In the genomic region with DNA sequence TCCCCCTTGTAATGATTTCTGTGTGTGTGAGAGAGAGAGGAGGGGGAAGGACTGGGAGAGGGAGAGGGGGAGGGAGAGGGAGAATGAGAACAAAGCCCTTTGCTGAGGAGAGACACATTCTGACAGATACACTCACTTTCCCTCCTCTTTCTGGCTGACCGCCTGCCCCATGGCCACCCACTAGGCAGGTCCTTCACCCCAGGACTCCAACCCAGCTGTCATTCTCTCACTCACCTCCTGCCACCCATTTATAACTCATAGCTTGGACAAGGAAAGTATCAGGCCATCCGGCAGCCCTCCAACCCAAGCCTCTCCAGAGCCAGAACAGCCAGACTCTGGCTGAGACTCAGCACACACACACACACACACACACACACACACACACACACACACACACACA, we compare ENCODE assay signal across 12 mouse cellular contexts. TPM values are rescaled to one million over a fixed set of nuclear protein-coding genes. Genes with fewer than 3 reads are reported as not detected.
DNase-seq lines count a peak whose midpoint lies in the region; ATAC-seq and TF ChIP-seq lines count a peak whose summit lies in the region.
"Had no signal": no experiment of that assay in that cellular context is flagged by ENCODE, and none has a peak within 500 bp of the region (broad histone marks: within the 10 kb centered on the region; RNA-seq: fewer than 3 reads in every experiment).

No protein-coding gene starts in this region.

- peak overlapping the region; percentile 22; the same call in 1 of the 2 replicates for H3K4me2 ChIP-seq in hindbrain, embryonic 12.5 days (replicated peaks)
- no peak overlapping the region for H3K4me2 ChIP-seq in intestine, postnatal 0 days (replicated peaks; ENCODE audit: low read depth)
- H3K4me2 ChIP-seq: embryonic facial prominence, embryonic 12.5 days; limb, embryonic 13.5 days had no signal

- H3K9ac ChIP-seq in hindbrain, embryonic 12.5 days, result no peak overlapping the region
- no peak overlapping the region for H3K9ac ChIP-seq in intestine, postnatal 0 days (ENCODE audit: low read depth, low read length)
- H3K9ac ChIP-seq: embryonic facial prominence, embryonic 12.5 days; limb, embryonic 13.5 days had no signal

- H3K27me3 ChIP-seq in hindbrain, embryonic 12.5 days, result no peaks in the 10 kb centered on the region
- H3K27me3 ChIP-seq in intestine, postnatal 0 days (replicated peaks; ENCODE audit: control insufficient read depth, insufficient read depth, low read length), result no peaks in the 10 kb centered on the region
- H3K27me3 ChIP-seq: embryonic facial prominence, embryonic 12.5 days; limb, embryonic 13.5 days had no signal

- peak; percentile 20 for DNase-seq in gastrocnemius, postnatal 14 days
- DNase-seq in gastrocnemius, postnatal 25 days, result no peak
- peak; percentile 63 for DNase-seq in lung, postnatal 10 days
- DNase-seq in lung, postnatal 25 days (ENCODE audit: low spot score), result no peak
- peak; percentile 39 for DNase-seq in retina, embryonic 14.5 days (ENCODE audit: low spot score)
- DNase-seq in adrenal gland, postnatal 36 days, result no peak

- H3K4me1 ChIP-seq in hindbrain, embryonic 12.5 days, result peaks cover 3% of the 10 kb centered on the region; the same call in 1 of the 2 replicates
- no peaks in the 10 kb centered on the region for H3K4me1 ChIP-seq in intestine, postnatal 0 days (replicated peaks; ENCODE audit: control insufficient read depth, insufficient read depth, low read length)
- H3K4me1 ChIP-seq: embryonic facial prominence, embryonic 12.5 days; limb, embryonic 13.5 days had no signal

- ATAC-seq in hindbrain, embryonic 12.5 days (ENCODE audit: low FRiP score), result peak; percentile 56; the same call in 1 of the 2 replicates
- ATAC-seq in intestine, postnatal 0 days, result no peak

- intact Hi-C loops in gastrocnemius, postnatal 14 days (cut with DNase I; ENCODE audit: low total_unique reads), result no loop called here

- no peak overlapping the region for H3K27ac ChIP-seq in hindbrain, embryonic 12.5 days
- no peak overlapping the region for H3K27ac ChIP-seq in intestine, postnatal 0 days (ENCODE audit: low read depth, low read length)
- H3K27ac ChIP-seq: embryonic facial prominence, embryonic 12.5 days; limb, embryonic 13.5 days had no signal

- no peaks in the 10 kb centered on the region for H3K36me3 ChIP-seq in hindbrain, embryonic 12.5 days
- no peaks in the 10 kb centered on the region for H3K36me3 ChIP-seq in intestine, postnatal 0 days (ENCODE audit: control insufficient read depth, insufficient read depth)
- H3K36me3 ChIP-seq: embryonic facial prominence, embryonic 12.5 days; limb, embryonic 13.5 days had no signal

- WGBS in hindbrain, embryonic 12.5 days, result 0% methylated on average over 2 of the region's 2 CpGs
- WGBS in intestine, postnatal 0 days, result 36% methylated on average over 2 of the region's 2 CpGs

- TF ChIP-seq CTCF in intestine, postnatal 0 days (IDR thresholded peaks at IDR 0.05; ENCODE audit: low read depth), result no peak

- H3K4me3 ChIP-seq in hindbrain, embryonic 12.5 days, result no peak overlapping the region
- H3K4me3 ChIP-seq in intestine, postnatal 0 days (ENCODE audit: low read depth, low read length), result no peak overlapping the region
- H3K4me3 ChIP-seq: embryonic facial prominence, embryonic 12.5 days; limb, embryonic 13.5 days had no signal

- no peaks in the 10 kb centered on the region for H3K9me3 ChIP-seq in hindbrain, embryonic 12.5 days (replicated peaks)
- no peaks in the 10 kb centered on the region for H3K9me3 ChIP-seq in intestine, postnatal 0 days (ENCODE audit: control insufficient read depth)
- H3K9me3 ChIP-seq: embryonic facial prominence, embryonic 12.5 days; limb, embryonic 13.5 days had no signal

RNA-seq across cellular contexts. Expression of gene Btn1a1, which starts 10.0 kb away (rescaled TPM):
- not detected for total RNA-seq in gastrocnemius, postnatal 14 days (2021)
- total RNA-seq in gastrocnemius, postnatal 25 days (2021), result not detected
- polyA plus RNA-seq in hindbrain, embryonic 12.5 days (2016; fragmentation: Nextera tagmentation; extraction: Ambion mirVana), result 0.12 TPM in 1 of 2 replicates, not detected in the other
- not detected for total RNA-seq in adrenal gland, postnatal 36 days (2021)
- not detected in 2 replicates for polyA plus RNA-seq in intestine, postnatal 0 days (2015; fragmentation: Nextera tagmentation; extraction: Ambion mirVana)
- total RNA-seq: monocyte, adult 5-6 weeks had no signal

RNA-seq across cellular contexts. Expression of gene Btn2a2, which starts 13.0 kb away (rescaled TPM):
- total RNA-seq in gastrocnemius, postnatal 14 days (2021), result not detected
- total RNA-seq in gastrocnemius, postnatal 25 days (2021), result not detected
- polyA plus RNA-seq in hindbrain, embryonic 12.5 days (2016; fragmentation: Nextera tagmentation; extraction: Ambion mirVana), result 0.34 and 0.43 TPM in 2 replicates
- not detected for total RNA-seq in adrenal gland, postnatal 36 days (2021)
- not detected in 2 replicates for polyA plus RNA-seq in intestine, postnatal 0 days (2015; fragmentation: Nextera tagmentation; extraction: Ambion mirVana)
- total RNA-seq: monocyte, adult 5-6 weeks had no signal
- polyA plus RNA-seq: gonadal fat pad, adult 2 months had no signal

RNA-seq across cellular contexts. Expression of gene Abt1, which starts 52.0 kb away (rescaled TPM):
- total RNA-seq in gastrocnemius, postnatal 14 days (2021), result 1 to 10 TPM; 4.5 to 4.7 TPM
- total RNA-seq in gastrocnemius, postnatal 25 days (2021), result 1 to 10 TPM; 2.9 to 3.7 TPM
- 11.6 and 12.0 TPM in 2 replicates for polyA plus RNA-seq in hindbrain, embryonic 12.5 days (2016; fragmentation: Nextera tagmentation; extraction: Ambion mirVana)
- 1 to 10 TPM; 6.9 to 8.3 TPM for total RNA-seq in adrenal gland, postnatal 36 days (2021)
- polyA plus RNA-seq in intestine, postnatal 0 days (2015; fragmentation: Nextera tagmentation; extraction: Ambion mirVana), result 5.1 and 5.6 TPM in 2 replicates

RNA-seq across cellular contexts. Expression of gene Hist1h4h, which starts 55.2 kb away (rescaled TPM):
- 100 to 1,000 TPM; 281 to 294 TPM for total RNA-seq in gastrocnemius, postnatal 14 days (2021)
- total RNA-seq in gastrocnemius, postnatal 25 days (2021), result 100 to 1,000 TPM; 156 to 160 TPM
- 5.7 and 6.9 TPM in 2 replicates for polyA plus RNA-seq in hindbrain, embryonic 12.5 days (2016; fragmentation: Nextera tagmentation; extraction: Ambion mirVana)
- total RNA-seq in adrenal gland, postnatal 36 days (2021), result 100 to 1,000 TPM; 443 to 473 TPM
- polyA plus RNA-seq in intestine, postnatal 0 days (2015; fragmentation: Nextera tagmentation; extraction: Ambion mirVana), result 6.1 and 8.1 TPM in 2 replicates

RNA-seq across cellular contexts. Expression of gene Hist1h2af, which starts 58.0 kb away (rescaled TPM):
- 10 to 100 TPM; 61.2 to 77.1 TPM for total RNA-seq in gastrocnemius, postnatal 14 days (2021)
- 10 to 100 TPM in 1 of 2 experiments, 1 to 10 TPM in 1; 9.5 to 14.9 TPM for total RNA-seq in gastrocnemius, postnatal 25 days (2021)
- polyA plus RNA-seq in hindbrain, embryonic 12.5 days (2016; fragmentation: Nextera tagmentation; extraction: Ambion mirVana), result 5.2 TPM in 1 of 2 replicates, not detected in the other
- 10 to 100 TPM; 49.7 to 55.2 TPM for total RNA-seq in adrenal gland, postnatal 36 days (2021)
- 2.7 and 3.0 TPM in 2 replicates for polyA plus RNA-seq in intestine, postnatal 0 days (2015; fragmentation: Nextera tagmentation; extraction: Ambion mirVana)
- total RNA-seq: monocyte, adult 5-6 weeks had no signal

Comparison
In these comparisons a context has a peak if more than half of its experiments do, and no peak if none do; other contexts are left out.
1. DNase-seq: peak in gastrocnemius, postnatal 14 days (single experiment), lung, postnatal 10 days (single experiment) and retina, embryonic 14.5 days (single experiment); none in gastrocnemius, postnatal 25 days (single experiment), lung, postnatal 25 days (single experiment) and adrenal gland, postnatal 36 days (0 of 2).